Mouse (Mus musculus) adrenal gland, postnatal 25 days (tissue): Measurements from ENCODE around the gene Iars2. TPM values are rescaled to one million over a fixed set of nuclear protein-coding genes. Genes with fewer than 3 reads are reported as not detected.

Experiments used
- DNase-seq: peaks from one replicate; pipeline ENCODE4 v3.0.0; 2021; ENCODE audit warnings: mixed read lengths
- total RNA-seq: library from RNA; stranded (reverse); gene quantifications from 2 replicates; pipeline ENCODE4 v1.2.3, GENCODE M21; 2021

Gene Iars2
- total RNA-seq, 1 experiment from 2014 or later, result 107 TPM

- DNase-seq, result no peak
These were observed 49.9 kb downstream of the Iars2 start for GRCm38 (mm10) chr1:185279288-185279687.

DNA sequence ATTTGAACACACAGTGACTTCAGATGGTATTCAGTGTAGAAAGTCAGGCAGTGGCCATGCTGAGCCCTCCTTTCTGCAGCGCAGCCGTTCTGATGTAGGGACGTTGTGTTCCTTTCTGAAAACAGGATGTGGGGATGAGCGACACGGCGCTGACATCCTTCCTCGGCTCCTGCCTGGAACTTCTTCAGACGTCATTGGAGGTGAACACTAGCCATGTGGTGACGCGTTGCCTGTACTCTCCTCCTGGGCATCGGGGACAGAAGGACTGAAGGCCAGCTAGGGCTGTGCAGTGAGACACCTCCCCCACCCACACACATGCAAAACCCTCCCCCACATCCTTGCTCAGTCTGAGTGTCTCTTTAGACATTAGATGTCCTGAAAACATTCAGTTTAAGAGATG, 52.2 kb downstream of the Iars2 start:
- no peak for DNase-seq

- peak; percentile 41 for DNase-seq
These were observed 53.2 kb downstream of the Iars2 start for GRCm38 (mm10) chr1:185275976-185276375.

- no peak for DNase-seq
These were observed 54.2 kb downstream of the Iars2 start for GRCm38 (mm10) chr1:185274819-185275545.

- no peak for DNase-seq
These were observed 57.8 kb downstream of the Iars2 start for GRCm38 (mm10) chr1:185271373-185271772.

DNA sequence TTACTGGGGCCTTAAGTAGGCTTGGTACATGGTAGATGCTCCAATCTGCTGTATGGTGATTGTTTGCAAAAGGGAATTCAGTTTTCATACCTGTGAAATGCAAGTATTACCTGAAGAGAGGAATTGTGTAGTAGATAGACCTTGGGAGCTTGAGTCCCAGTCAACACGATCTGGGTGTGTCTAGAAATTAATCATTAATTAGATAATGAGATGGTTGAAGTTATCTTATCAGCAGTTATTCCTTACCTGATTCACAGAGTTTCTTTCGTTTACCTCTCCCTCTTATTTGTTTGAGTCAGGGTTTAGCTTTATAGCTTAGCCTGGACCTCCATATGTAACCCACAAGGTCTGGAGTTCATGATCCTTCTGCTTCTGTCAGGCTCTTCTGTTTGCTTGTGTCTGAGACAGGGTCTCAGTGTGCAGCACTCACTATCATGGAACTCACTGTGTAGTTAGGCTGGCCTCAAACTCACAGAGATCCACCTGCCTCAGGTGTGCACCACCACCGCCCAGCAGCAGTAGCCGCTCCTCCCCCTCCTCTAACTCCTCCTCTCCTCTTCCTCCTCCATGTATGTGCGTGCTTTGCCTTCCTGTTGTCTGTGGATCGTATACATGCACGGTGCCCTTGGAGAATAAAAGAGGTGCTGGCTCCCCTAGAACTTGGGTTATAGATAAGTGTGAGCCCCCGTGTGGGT, 58.6 kb downstream of the Iars2 start:
- DNase-seq, result no peak

GRCm38 (mm10) chr1:185268675-185269074, 60.5 kb downstream of the Iars2 start:
- no peak for DNase-seq

DNA sequence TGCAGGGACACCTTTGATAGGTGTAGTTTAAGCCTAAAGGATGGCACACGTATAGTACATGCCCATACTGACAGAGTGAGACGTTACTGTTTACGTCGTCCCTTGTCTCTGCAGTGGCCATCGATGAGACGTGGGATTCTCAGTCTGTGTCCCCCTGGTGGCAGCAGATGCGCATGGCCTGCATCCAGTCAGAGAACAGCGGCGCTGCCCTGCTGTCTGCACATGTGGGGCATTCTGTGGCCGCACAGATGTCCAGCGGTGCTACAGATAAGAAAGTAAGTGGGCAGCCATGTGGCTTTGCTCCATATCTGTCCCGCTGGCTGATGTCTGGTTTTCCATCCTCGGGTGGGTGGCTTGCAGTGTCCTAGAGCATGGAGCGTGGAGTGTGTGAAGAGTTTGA, 66.6 kb downstream of the Iars2 start:
- DNase-seq, result no peak

DNA sequence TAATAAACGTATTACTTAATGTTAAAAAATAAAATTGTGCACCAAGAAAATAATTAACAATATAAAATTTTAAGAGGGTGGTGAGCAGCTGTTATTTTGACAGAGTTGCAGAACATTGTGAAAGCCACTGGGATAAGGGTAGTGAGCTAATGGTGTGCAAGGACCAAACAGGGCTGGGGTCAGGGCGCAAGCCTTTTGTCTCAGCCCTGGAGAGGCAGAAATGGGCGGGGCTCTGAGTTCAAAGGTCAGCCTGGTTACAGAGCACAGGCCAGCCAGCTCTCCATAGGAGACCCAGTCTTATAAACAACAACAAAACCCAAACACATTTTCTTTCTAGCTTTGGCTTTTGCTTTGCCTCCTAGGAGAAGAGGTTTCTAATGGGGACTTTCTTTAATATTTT, 72.4 kb downstream of the Iars2 start:
- peak; percentile 15 for DNase-seq

- DNase-seq, result no peak
These were observed 73.9 kb downstream of the Iars2 start for GRCm38 (mm10) chr1:185255336-185255735.

DNA sequence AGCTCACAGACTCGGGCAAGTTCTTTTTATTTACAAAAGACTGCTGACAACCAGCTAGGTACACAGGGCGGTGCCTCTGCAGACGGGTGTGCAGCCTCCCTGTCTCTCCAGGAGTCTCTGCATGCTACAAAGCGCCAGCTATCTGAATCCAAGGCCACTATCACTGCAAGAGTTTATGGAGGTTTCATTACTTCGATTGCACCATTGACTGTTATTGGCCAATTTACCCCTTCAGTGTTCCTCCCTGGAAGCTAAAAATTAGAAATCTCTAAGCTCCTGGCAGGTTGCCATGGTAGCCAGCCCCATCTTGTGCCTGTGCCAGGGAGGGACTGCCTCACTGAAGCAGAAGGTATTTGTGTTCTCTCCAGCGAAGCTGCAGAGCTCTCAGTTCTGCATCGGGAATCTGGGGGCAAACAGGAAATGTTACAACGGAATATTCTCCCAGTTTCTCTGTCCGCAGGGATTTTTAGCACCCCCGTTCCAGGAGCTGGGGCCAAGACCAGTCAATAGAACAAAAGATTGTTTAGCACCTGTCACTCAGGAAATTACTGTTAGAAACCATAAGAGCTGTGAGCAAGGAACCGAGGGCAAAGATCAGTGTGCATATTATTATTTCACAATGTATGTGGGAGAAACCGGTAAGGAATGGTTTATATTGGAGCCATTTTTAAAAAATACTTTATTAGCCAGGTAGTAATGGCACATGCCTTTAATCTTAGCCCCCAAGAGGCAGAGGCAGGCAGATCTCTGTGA, 75.9 kb downstream of the Iars2 start:
- DNase-seq, result peak; percentile 37

- DNase-seq, result no peak
These were observed 76.8 kb downstream of the Iars2 start for GRCm38 (mm10) chr1:185252351-185252750.

DNA sequence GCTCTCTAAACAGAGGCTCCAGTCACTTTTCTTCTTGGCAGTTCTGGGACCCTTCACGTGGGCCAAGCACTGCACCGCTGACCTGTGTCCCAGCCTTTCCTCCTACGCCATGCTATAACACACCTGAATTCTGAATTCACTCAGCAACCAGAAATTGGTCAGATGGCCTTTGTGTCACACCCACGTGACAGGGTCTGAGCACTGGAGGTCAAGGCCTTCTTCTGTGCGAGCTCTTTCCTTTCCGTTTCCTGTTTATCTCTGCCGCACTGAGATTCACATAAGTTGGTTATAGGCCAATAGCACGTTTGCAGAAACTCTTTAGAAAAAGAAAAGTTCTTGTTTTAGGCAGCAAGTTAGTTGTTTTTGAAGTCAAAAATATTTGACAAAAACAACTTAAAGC, 80.5 kb downstream of the Iars2 start:
- no peak for DNase-seq

DNA sequence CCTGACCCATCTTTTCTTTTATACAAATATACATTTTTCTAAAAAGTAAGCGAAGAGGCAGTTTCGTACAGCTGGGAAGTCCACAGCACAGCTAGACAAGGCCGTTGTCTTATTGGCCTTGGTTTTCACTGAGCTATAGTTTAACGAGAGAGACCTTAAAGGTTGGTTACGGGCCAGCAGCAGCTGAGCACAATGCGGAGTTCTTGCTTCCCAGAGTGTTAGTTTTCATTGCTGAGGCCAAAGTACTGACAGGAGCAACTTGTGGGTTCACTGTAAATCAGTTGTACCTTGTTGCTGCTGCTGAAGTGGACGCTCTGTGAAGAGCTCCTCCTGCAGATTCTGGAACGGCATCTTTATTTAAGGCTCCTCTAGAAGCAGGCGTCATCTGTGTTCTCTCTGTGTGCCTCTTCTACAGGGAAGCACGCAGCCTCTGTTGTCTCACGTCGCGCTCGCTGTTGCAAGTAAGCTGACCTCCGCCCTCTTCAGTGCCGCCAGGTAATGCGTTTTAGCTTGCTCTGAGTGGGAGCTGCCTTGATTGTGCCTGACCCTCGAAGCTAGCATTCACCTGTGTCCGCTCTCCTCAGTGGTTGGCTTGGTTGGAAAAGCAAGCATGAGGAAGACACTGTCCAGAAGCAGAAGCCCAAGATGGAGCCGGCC, 81.6 kb downstream of the Iars2 start:
- DNase-seq, result no peak

GRCm38 (mm10) chr1:185245456-185245855, 83.7 kb downstream of the Iars2 start:
- DNase-seq, result no peak

DNA sequence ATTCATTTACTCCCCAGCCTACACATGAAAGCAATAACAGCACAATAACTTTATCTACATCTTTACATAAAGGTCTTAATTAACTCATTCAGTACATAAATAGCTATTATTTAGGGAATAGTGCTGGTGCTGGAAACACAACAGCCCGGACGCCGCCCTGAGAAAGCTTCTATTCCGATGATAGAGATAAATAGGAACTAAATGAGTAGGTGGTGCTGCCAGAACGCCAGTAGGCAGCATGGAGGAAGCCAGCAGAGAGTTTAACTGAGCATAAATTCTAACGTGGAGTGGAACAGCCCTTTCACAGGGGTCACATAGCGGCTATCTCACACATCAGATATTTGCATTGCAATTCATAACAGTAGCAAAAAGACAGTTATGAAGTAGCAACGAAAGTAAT, 86.2 kb downstream of the Iars2 start:
- no peak for DNase-seq

GRCm38 (mm10) chr1:185236530-185236929, 92.7 kb downstream of the Iars2 start:
- DNase-seq, result no peak

- no peak for DNase-seq
These were observed 93.4 kb downstream of the Iars2 start for GRCm38 (mm10) chr1:185235837-185236236.
